Mouse (Mus musculus): Measurements from ENCODE around the gene Hoxb1. TPM values are rescaled to one million over a fixed set of nuclear protein-coding genes. Genes with fewer than 3 reads are reported as not detected.

The Hoxb1 gene
- total and polyA plus RNA-seq, 2 experiments, result not detected

DNA sequence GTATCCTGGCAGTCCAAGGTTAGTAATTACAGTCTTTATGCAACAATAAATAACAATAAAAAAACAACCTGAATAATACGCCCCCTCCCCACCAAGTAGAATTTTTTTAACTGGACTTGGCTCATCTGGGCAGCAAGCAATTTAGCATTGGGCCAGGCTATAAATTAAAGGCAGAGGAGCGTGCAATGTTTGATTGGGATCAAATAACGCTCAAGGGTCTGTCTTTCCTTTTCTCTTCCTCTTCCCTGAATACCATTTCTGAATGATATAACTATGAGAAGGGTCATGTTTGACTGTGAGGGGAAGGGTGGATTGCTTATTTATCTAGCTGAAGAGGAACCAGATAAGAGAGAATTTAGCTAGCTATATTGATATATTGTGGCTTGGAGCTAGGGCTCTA, 16.6 kb upstream of the Hoxb1 start:
- Histone ChIP-seq H3K27ac (replicated peaks; ENCODE audit: insufficient read depth, low read depth, low read length) (no peak overlapping the region), H3K36me3 (ENCODE audit: control insufficient read depth, insufficient read depth, low read length) (no peaks in the 10 kb centered on the region), H3K27me3 (ENCODE audit: control insufficient read depth, insufficient read depth, low read length) (peaks cover 35% of the 10 kb centered on the region), H3K4me1 (ENCODE audit: control insufficient read depth, insufficient read depth, low read length) (peaks cover 3% of the 10 kb centered on the region; the same call in 1 of the 2 replicates), H3K79me2 (ENCODE audit: control insufficient read depth, insufficient read depth, low read length) (no peaks in the 10 kb centered on the region), H3K9ac (ENCODE audit: low read depth, low read length) (no peak overlapping the region), H3K4me3 (ENCODE audit: insufficient read depth, low read depth, low read length) (no peak overlapping the region)
- WGBS, result 40% methylated on average over 3 of the region's 3 CpGs
- no peak for DNase-seq (ENCODE audit: extremely low read depth, low read depth, low spot score)
- TF ChIP-seq CTCF (IDR thresholded peaks at IDR 0.05; ENCODE audit: low read depth, low read length) (no peak), POLR2A (IDR thresholded peaks at IDR 0.05; ENCODE audit: extremely low read depth, insufficient read depth, low read length) (no peak)

- no peak overlapping the region for H3K4me3 ChIP-seq (ENCODE audit: insufficient read depth, low read depth, low read length)
- 32% methylated on average over 14 of the region's 14 CpGs for WGBS
- H3K9ac ChIP-seq (ENCODE audit: low read depth, low read length), result 0 out of 2 replicates have a peak overlapping the region, but pooled peaks have one; percentile 7
- peaks cover 3% of the 10 kb centered on the region; the same call in 1 of the 2 replicates for H3K4me1 ChIP-seq (ENCODE audit: control insufficient read depth, insufficient read depth, low read length)
- no peaks in the 10 kb centered on the region for H3K79me2 ChIP-seq (ENCODE audit: control insufficient read depth, insufficient read depth, low read length)
- TF ChIP-seq CTCF (IDR thresholded peaks at IDR 0.05; ENCODE audit: low read depth, low read length), result no peak
- TF ChIP-seq POLR2A (IDR thresholded peaks at IDR 0.05; ENCODE audit: extremely low read depth, insufficient read depth, low read length), result no peak
- peaks cover 30% of the 10 kb centered on the region for H3K27me3 ChIP-seq (ENCODE audit: control insufficient read depth, insufficient read depth, low read length)
- peak overlapping the region; percentile 27 for H3K27ac ChIP-seq (replicated peaks; ENCODE audit: insufficient read depth, low read depth, low read length)
- H3K36me3 ChIP-seq (ENCODE audit: control insufficient read depth, insufficient read depth, low read length), result no peaks in the 10 kb centered on the region
- DNase-seq (ENCODE audit: extremely low read depth, low read depth, low spot score), result no peak
Measured at GRCm38 (mm10) chr11:96349491-96350340, 15.8 kb upstream of the Hoxb1 start.

DNA sequence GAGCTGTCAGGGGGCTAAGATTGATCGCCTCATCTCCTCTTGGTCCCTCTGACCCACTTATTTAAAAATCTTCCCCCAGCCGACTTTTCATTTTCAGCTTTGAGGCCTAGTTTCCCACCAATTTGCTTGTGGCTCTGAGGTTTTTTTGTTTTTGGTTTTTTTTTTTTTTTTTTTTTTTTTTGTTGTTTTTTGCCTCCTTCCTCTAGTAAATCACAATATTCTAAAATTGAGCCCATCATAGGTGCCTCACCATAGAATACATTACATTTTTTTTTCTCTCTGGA, 15.3 kb upstream of the Hoxb1 start, which contains the start of gene Hoxb2:
Hoxb2 (plus strand) TSS at position 185 of the 284 bp plus-strand sequence.
- H3K36me3 ChIP-seq (ENCODE audit: control insufficient read depth, insufficient read depth, low read length), result no peaks in the 10 kb centered on the region
- H3K9ac ChIP-seq (ENCODE audit: low read depth, low read length), result 0 out of 2 replicates have a peak within 1 kb of the TSS, but pooled peaks have one; percentile 7
- WGBS, result 40% methylated on average over 2 of the region's 2 CpGs
- no peak within 1 kb of the TSS for H3K4me3 ChIP-seq (ENCODE audit: insufficient read depth, low read depth, low read length)
- no peak for TF ChIP-seq CTCF (IDR thresholded peaks at IDR 0.05; ENCODE audit: low read depth, low read length)
- no peak for TF ChIP-seq POLR2A (IDR thresholded peaks at IDR 0.05; ENCODE audit: extremely low read depth, insufficient read depth, low read length)
- H3K79me2 ChIP-seq (ENCODE audit: control insufficient read depth, insufficient read depth, low read length), result no peaks in the 10 kb centered on the region
- H3K4me1 ChIP-seq (ENCODE audit: control insufficient read depth, insufficient read depth, low read length), result peaks cover 3% of the 10 kb centered on the region; the same call in 1 of the 2 replicates
- H3K27me3 ChIP-seq (ENCODE audit: control insufficient read depth, insufficient read depth, low read length), result peaks cover 29% of the 10 kb centered on the region
- H3K27ac ChIP-seq (replicated peaks; ENCODE audit: insufficient read depth, low read depth, low read length), result peak within 1 kb of the TSS; percentile 27
- DNase-seq (ENCODE audit: extremely low read depth, low read depth, low spot score), result no peak

- H3K4me3 ChIP-seq (ENCODE audit: insufficient read depth, low read depth, low read length), result no peak overlapping the region
- WGBS, result 68% methylated on average over 2 of the region's 2 CpGs
- H3K4me1 ChIP-seq (ENCODE audit: control insufficient read depth, insufficient read depth, low read length), result peaks cover 3% of the 10 kb centered on the region; the same call in 1 of the 2 replicates
- H3K36me3 ChIP-seq (ENCODE audit: control insufficient read depth, insufficient read depth, low read length), result no peaks in the 10 kb centered on the region
- TF ChIP-seq POLR2A (IDR thresholded peaks at IDR 0.05; ENCODE audit: extremely low read depth, insufficient read depth, low read length), result no peak
- H3K27ac ChIP-seq (replicated peaks; ENCODE audit: insufficient read depth, low read depth, low read length), result no peak overlapping the region
- H3K27me3 ChIP-seq (ENCODE audit: control insufficient read depth, insufficient read depth, low read length), result peaks cover 24% of the 10 kb centered on the region
- no peaks in the 10 kb centered on the region for H3K79me2 ChIP-seq (ENCODE audit: control insufficient read depth, insufficient read depth, low read length)
- no peak for DNase-seq (ENCODE audit: extremely low read depth, low read depth, low spot score)
- H3K9ac ChIP-seq (ENCODE audit: low read depth, low read length), result no peak overlapping the region
Measured at GRCm38 (mm10) chr11:96350791-96351190, 14.8 kb upstream of the Hoxb1 start.

DNA sequence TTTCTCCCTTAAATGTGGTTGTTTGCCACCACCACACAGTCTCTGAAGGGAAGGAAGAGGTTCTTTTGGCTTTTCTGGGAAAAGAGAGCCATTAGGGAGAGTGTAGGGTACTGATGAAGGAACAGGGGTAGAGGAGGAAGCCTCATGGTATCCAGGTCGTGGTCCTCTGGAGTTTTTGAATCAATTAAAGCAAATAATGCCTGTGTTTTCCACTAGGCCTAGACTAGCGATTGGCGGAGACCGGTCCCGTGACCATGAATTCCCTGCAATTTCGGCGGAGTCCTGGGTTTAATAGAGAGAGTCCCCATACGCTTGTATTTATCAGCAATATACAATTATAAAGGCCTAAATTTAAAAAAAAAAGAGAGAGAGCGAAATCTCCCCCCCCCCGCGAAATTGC, 14.2 kb upstream of the Hoxb1 start:
- Histone ChIP-seq H3K27me3 (ENCODE audit: control insufficient read depth, insufficient read depth, low read length) (peaks cover 20% of the 10 kb centered on the region), H3K79me2 (ENCODE audit: control insufficient read depth, insufficient read depth, low read length) (no peaks in the 10 kb centered on the region), H3K4me1 (ENCODE audit: control insufficient read depth, insufficient read depth, low read length) (peaks cover 3% of the 10 kb centered on the region; the same call in 1 of the 2 replicates), H3K27ac (replicated peaks; ENCODE audit: insufficient read depth, low read depth, low read length) (0 out of 2 replicates have a peak overlapping the region, but pooled peaks have one; percentile 12), H3K4me3 (ENCODE audit: insufficient read depth, low read depth, low read length) (no peak overlapping the region), H3K9ac (ENCODE audit: low read depth, low read length) (no peak overlapping the region), H3K36me3 (ENCODE audit: control insufficient read depth, insufficient read depth, low read length) (no peaks in the 10 kb centered on the region)
- TF ChIP-seq CTCF (IDR thresholded peaks at IDR 0.05; ENCODE audit: low read depth, low read length), result no peak
- no peak for TF ChIP-seq POLR2A (IDR thresholded peaks at IDR 0.05; ENCODE audit: extremely low read depth, insufficient read depth, low read length)
- 23% methylated on average over 11 of the region's 11 CpGs for WGBS
- no peak for DNase-seq (ENCODE audit: extremely low read depth, low read depth, low spot score)

GRCm38 (mm10) chr11:96351831-96352230, 13.7 kb upstream of the Hoxb1 start:
- Histone ChIP-seq H3K4me1 (ENCODE audit: control insufficient read depth, insufficient read depth, low read length) (peaks cover 3% of the 10 kb centered on the region; the same call in 1 of the 2 replicates), H3K27me3 (ENCODE audit: control insufficient read depth, insufficient read depth, low read length) (peaks cover 20% of the 10 kb centered on the region), H3K36me3 (ENCODE audit: control insufficient read depth, insufficient read depth, low read length) (no peaks in the 10 kb centered on the region), H3K79me2 (ENCODE audit: control insufficient read depth, insufficient read depth, low read length) (no peaks in the 10 kb centered on the region), H3K4me3 (ENCODE audit: insufficient read depth, low read depth, low read length) (peak overlapping the region; percentile 71), H3K27ac (replicated peaks; ENCODE audit: insufficient read depth, low read depth, low read length) (no peak overlapping the region; the same call in 1 of the 2 replicates), H3K9ac (ENCODE audit: low read depth, low read length) (peak overlapping the region; percentile 54)
- WGBS, result 6% methylated on average over 22 of the region's 22 CpGs
- DNase-seq (ENCODE audit: extremely low read depth, low read depth, low spot score), result no peak
- TF ChIP-seq POLR2A (IDR thresholded peaks at IDR 0.05; ENCODE audit: extremely low read depth, insufficient read depth, low read length), result no peak
- no peak for TF ChIP-seq CTCF (IDR thresholded peaks at IDR 0.05; ENCODE audit: low read depth, low read length)

Data from liver, adult 2 months (tissue).